Mouse (Mus musculus) layer of hippocampus, adult 9-10 months (tissue): ENCODE data around the gene Mex3d.
A peak's percentile ranks its signal among the peaks of the same experiment; 100 is the strongest.

ENCODE experiments used
- DNase-seq: peaks from one replicate; pipeline ENCODE4 v3.0.0; 2022; ENCODE audit warnings: low spot score

The Mex3d gene

GRCm38 (mm10) chr10:80385811-80386734 is 1.4 kb downstream of the Mex3d start:
- no peak for DNase-seq

GRCm38 (mm10) chr10:80385310-80385709 is 2.1 kb downstream of the Mex3d start:
- no peak for DNase-seq

- no peak for DNase-seq
Observed at GRCm38 (mm10) chr10:80384709-80385108, 2.8 kb downstream of the Mex3d start.

DNA sequence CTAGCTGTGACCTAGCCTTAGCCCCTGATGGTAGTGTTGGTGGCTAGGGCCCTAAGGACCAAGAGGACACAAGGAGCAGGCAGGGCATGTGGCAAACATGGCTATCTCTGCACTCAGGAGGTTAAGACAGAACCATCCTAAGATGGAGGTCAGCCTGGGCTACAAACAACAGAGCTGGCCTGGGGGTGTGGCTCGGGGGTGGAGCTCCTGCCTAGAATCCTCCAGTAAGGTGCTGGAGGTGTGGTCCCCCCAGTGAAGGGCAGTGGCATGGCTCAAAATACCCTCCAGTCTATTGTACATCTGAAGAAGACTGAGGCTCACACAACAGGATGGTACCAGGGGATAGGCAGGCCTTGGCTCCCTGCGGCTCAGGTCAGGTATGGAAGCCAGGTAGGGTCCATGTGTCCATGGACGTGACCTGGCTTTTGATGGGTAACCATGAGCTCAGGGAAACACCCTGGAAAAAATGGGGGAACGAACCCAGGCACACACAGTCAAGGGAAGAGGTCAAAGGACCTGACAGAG is 3.3 kb downstream of the Mex3d start:
- no peak for DNase-seq

DNA sequence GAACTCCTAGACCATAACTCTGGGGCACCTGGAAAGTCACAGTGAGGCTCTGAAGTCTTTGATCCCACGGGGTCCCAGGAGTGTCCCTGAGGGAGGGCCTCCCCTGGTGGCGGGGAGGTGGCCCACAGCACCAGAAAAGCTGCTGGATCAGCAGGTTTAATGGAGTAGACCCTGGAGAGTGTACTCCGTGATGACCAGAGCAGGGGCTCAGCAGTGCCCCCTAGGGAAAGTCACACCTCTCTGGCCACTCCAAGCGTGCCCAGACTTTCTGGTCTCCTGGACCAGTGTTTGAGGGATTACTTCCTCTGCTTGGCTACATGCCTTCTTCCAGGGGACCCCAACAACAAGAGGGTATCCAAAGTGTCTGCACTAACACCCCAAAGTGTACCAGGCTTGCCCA is 4.0 kb downstream of the Mex3d start:
- DNase-seq: no peak

DNA sequence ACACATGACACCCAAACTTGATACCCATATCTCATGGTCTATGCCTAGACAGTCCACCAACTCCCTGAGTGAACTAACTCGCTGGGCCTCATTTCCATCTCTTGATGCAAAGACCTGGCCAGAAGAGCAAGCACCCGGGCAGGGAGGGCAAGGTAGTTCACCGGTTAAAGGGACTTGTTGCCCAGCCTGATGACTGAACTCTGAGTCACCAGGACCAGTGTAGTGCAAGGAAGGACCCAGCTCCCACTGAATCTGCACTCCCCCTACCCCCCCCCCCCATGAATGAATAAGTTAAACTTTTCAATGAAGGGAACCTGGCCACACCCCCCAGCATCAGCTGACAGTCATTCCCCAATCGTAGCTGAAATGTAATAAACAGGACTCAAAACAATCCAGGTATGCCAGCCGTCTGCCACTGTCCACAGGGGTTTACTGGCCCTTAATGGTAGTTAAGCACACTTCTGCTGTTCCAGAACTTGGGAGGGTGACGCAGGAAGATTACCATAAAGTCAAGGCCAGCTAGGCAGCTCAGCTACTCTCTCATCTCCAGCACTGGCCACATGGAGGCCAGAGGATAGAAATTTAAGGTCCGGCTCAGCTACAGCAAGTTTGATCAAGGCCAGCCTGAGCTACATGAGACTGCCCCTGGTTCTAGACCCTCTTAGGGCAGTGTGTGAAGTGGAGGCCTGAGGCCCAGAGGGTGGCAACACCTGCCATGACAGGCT is 4.7 kb downstream of the Mex3d start:
- DNase-seq: no peak

DNA sequence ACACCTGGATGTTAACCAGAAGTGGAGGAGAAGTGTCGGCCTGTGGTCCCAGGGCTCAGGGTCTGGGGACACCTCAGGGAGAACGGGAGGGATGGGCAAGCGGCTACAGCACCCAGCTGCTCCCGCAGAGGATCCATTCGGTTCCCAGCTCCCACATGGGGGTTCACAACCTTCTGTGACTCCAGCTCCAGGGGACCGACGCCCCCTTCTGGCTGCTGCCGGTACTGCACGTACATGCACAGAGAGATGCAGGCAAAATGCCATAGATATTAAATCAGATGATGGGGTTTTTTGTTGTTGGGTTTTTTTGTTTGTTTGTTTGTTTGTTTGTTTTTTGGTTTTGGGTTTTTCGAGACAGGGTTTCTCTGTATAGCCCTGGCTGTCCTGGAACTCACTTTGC is 9.7 kb downstream of the Mex3d start:
- no peak for DNase-seq

DNA sequence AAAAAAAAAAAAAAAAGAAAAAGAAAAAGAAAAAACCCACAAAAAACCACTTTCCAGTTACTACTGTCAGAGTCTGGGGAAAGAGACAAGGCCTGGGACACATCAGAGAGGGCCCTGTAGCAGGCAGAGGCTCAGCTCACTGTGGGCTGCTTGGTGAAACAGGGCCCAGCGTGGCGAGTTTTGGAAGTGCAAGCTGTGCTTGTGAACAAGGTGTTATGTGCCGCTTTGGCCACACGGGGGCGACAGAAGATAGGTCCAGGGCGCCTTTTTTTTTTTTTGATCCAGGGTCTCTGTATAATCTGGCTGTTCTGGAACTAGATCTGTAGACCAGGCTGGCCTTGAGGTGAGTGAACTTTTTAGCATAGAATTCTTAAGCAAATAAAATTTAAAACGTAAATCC is 11.3 kb downstream of the Mex3d start:
- peak; percentile 89 for DNase-seq

DNA sequence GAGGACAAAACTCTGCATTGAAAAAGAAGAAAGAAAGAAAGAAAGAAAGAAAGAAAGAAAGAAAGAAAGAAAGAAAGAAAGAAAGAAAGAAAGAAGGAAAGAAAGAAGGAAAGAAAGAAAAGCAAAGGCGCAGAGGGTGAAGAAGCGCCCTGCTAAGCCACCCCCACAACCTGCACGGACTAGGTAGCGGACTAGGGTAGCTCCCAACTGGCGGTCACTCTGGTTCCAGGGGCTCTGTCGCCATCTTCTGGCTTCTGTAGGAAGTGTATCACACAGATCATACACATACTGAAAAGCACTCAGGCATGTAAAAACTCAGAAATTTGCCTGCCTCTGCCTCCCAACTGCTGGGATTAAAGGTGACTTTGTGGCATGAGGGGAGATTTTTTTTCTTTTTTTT is 13.4 kb downstream of the Mex3d start:
- DNase-seq: no peak

- DNase-seq: no peak
Observed at GRCm38 (mm10) chr10:80372706-80373105, 14.8 kb downstream of the Mex3d start.

DNA sequence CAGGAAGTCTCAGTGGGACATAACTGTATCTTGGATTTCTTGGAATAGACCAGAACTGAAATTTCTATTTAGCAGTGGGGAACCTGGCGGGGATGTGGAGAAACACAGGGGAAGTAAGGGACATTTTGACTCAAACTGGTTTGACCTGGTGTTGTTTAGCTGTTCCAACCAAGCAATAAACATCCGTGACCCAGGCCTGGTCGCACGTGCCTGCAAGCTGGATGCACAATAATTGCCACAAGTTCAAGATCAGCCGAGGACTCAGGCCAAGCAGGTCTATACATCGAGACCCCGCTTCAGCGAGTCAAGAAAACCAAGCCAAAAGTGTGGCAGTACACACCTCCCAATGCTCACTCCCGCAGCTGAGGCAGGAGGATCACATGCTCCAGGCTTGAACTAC is 15.5 kb downstream of the Mex3d start:
- DNase-seq: no peak

DNA sequence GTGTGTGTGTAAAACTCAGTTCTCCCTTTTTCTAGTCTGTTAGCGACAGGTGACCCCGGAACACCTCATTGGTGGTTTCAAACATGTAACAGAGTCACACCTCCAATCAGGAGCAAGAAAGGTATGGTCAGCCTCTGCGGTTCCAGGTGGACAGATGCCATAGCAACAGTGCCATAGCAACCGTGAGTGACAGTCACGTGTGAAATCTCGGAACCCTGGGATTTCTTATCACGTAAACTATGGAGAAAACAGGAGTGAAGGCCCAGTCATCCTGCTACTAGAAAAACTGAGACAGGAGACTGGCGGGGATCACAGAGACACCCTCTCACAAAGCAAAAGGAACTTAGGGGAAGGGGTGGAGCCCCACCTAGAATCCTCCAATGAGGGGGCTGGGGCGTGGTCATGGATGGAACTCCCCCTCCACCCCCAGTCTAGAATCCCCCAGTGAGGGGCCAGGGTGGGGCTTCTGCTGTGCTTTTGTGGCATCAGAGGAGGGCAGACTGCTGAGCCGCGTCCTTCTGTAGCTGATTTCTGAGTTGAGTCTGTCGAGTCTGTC is 16.0 kb downstream of the Mex3d start:
- DNase-seq: no peak

DNA sequence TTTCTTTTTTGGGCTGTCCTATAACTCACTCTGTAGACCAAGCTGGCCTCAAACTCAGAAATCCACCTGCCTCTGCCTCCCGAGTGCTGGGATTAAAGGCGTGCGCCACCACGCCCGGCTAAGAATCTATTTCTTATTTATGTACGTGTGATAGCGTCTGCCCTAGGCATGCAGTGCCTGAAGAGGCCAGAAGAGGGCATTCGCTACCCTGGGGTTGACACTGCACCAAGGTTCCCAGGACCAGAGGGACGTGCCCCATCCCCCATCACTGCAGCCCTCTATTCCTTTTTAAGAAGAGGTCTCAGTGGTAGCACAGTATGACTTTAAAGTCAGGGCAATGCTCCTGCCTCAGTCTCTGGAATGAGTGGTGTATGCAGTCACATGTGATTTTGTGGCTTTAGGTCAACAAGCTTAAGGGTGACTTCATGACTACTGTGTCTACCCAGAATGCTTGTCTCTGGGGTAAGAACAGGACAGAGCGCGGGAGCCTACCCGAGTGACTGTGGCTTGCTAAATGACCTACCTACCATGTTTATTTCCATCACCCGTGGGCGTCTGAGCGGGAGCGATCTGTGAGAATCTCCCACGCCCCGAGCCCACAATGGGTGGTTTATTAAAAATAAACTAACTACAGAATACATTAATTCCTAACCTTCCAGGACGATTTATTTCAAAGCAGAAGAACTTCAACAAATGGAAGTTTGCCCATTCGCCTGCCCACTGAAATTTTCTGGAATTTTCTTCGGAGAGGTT is 17.3 kb downstream of the Mex3d start:
- no peak for DNase-seq

GRCm38 (mm10) chr10:80368392-80368791 is 19.1 kb downstream of the Mex3d start:
- no peak for DNase-seq

DNA sequence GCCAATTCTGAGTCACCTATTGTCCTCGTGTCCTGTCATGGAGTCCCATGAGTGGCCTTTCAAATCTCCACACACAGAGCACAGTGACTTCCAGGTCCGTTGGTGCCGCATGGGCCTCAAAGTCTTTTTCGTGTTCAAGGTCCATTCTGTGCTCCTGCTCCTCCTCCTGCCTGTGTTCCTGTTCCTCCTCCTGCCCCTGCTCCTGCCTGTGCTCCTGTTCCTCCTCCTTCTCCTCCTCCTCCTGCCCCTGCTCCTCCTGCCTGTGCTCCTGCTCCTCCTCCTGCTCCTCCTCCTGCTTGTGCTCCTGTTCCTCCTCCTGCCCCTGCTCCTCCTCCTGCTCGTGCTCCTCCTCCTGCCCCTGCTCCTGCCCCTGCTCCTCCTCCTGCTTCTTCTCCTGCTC is 19.5 kb downstream of the Mex3d start:
- DNase-seq: no peak

DNA sequence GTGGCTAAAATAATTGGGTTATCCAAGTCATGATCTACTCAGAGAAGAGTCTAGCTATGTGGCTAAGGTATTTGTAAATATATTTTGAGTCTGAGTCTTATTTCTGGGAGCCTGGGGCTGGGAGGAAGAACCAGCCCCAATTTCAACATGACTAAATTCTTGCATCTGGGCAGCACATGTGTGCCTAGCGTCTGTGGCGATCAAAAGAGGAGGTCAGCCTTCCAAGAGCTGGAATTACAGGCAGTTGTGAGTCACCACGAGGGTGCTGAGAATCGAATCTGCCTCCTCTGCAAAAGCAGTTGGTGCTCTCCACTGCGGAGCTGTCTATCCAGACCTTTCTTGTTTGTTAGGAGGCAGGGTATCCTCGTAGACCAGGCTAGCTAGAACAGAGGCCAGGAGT is 21.7 kb downstream of the Mex3d start:
- DNase-seq: no peak

- no peak for DNase-seq
Observed at GRCm38 (mm10) chr10:80363734-80364133, 23.7 kb downstream of the Mex3d start.

- no peak for DNase-seq
Observed at GRCm38 (mm10) chr10:80357994-80358639, 29.3 kb downstream of the Mex3d start.

- DNase-seq: no peak
Observed at GRCm38 (mm10) chr10:80357336-80357735, 30.1 kb downstream of the Mex3d start.

DNA sequence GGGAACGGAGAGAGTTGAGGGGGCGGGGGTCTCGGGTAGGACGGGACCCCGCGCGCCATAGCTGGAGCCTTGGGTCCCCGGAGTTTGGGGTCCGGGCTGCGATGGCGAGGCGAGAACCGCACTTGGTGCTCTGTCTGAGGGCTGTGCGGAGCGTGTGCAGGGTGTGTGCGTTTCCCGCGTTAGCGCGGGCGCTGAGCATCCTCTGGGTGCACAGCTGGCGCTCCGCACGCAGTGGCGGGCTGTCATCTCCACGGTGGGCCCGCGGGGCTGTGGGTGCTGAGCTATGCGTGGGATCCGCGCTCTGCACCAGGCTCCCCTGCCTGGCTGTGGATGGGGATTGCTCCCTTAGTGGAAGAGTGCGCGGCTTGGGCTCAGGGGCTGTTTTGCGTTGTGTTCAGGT is 30.7 kb downstream of the Mex3d start:
- no peak for DNase-seq

- DNase-seq: no peak
Observed at GRCm38 (mm10) chr10:80356001-80356682, 31.3 kb downstream of the Mex3d start, which contains the start of gene Plk5. Plk5 (plus strand) TSS chr10:80356459.
